Mouse (Mus musculus) forebrain, embryonic 16.5 days (tissue): ENCODE measurements around the gene Edc4. TPM values are rescaled to one million over a fixed set of nuclear protein-coding genes. Genes with fewer than 3 reads are reported as not detected.

Source experiments
- ATAC-seq: fragments of 200-750 bp; cut with Nextera tagmentation; 2 replicates; pipeline ENCODE4 v1.8.0; 2017; ENCODE audit warnings: mild to moderate bottlenecking, moderate library complexity
- H3K27ac ChIP-seq: fragments of 300-500 bp; sonication (generic); 2 replicates; pipeline ENCODE4 v1.5.1; 2014; ENCODE audit warnings: low read length, control low read depth
- H3K27me3 ChIP-seq: fragments of 300-500 bp; sonication (generic); replicated peaks from 2 replicates; pipeline ENCODE4 v1.6.1; 2014; ENCODE audit warnings: low read length; ENCODE audit not compliant: control insufficient read depth, insufficient read depth
- H3K36me3 ChIP-seq: fragments of 300-500 bp; sonication (generic); 2 replicates; pipeline ENCODE4 v1.6.1; 2014; ENCODE audit not compliant: control insufficient read depth, insufficient read depth
- H3K4me1 ChIP-seq: fragments of 300-500 bp; sonication (generic); replicated peaks from 2 replicates; pipeline ENCODE4 v1.6.1; 2014; ENCODE audit warnings: low read length; ENCODE audit not compliant: control insufficient read depth, insufficient read depth
- H3K4me2 ChIP-seq: fragments of 300-500 bp; sonication (generic); 2 replicates; pipeline ENCODE4 v1.6.1; 2014; ENCODE audit warnings: mild to moderate bottlenecking, low read length, control low read depth
- H3K4me3 ChIP-seq: fragments of 300-500 bp; sonication (generic); replicated peaks from 2 replicates; pipeline ENCODE4 v1.5.1; 2014; ENCODE audit warnings: mild to moderate bottlenecking, low read length, control low read depth
- H3K9ac ChIP-seq: fragments of 300-500 bp; sonication (generic); replicated peaks from 2 replicates; pipeline ENCODE4 v1.6.1; 2014; ENCODE audit warnings: low read depth, low read length, control low read depth
- H3K9me3 ChIP-seq: fragments of 300-500 bp; sonication (generic); 2 replicates; pipeline ENCODE4 v1.6.1; 2016; ENCODE audit warnings: low read length; ENCODE audit not compliant: control insufficient read depth
- WGBS: fragments of 180-500 bp; shearing (Covaris S2); extraction: QIAGEN DNeasy Blood & Tissue Kit; methylation state at CpG from one replicate; pipeline ENCODE4 v1.1.7; 2014; 5-methylcytosine and 5-hydroxymethylcytosine counted together
- polyA plus RNA-seq: library from polyadenylated mRNA; unstranded; fragments of >200 nt; fragmentation: Nextera tagmentation; extraction: Ambion mirVana; gene quantifications from 2 replicates; pipeline ENCODE4 v1.2.1, GENCODE M21; 2015

Edc4 gene
- polyA plus RNA-seq, 1 experiment from 2014 or later = 59.8 TPM

GRCm38 (mm10) chr8:105935105-105935504, 54.4 kb downstream of the Edc4 start:
- no peak overlapping the region for H3K9ac ChIP-seq
- 85% methylated on average over 6 of the region's 6 CpGs for WGBS
- H3K27me3 ChIP-seq = no peaks in the 10 kb centered on the region
- peaks cover 16% of the 10 kb centered on the region for H3K4me1 ChIP-seq
- no peak overlapping the region for H3K27ac ChIP-seq
- no peak overlapping the region for H3K4me3 ChIP-seq
- H3K36me3 ChIP-seq = no peaks in the 10 kb centered on the region
- H3K9me3 ChIP-seq = no peaks in the 10 kb centered on the region
- H3K4me2 ChIP-seq = no peak overlapping the region
- no peak for ATAC-seq

GRCm38 (mm10) chr8:105935863-105936603, 55.4 kb downstream of the Edc4 start:
- H3K4me3 ChIP-seq = peak overlapping the region; percentile 68
- no peak for ATAC-seq
- no peak overlapping the region for H3K27ac ChIP-seq
- H3K9me3 ChIP-seq = no peaks in the 10 kb centered on the region
- H3K4me1 ChIP-seq = peaks cover 11% of the 10 kb centered on the region
- H3K27me3 ChIP-seq = no peaks in the 10 kb centered on the region
- WGBS = 30% methylated on average over 7 of the region's 7 CpGs
- H3K4me2 ChIP-seq = peak overlapping the region; percentile 99
- H3K9ac ChIP-seq = peak overlapping the region; percentile 91
- H3K36me3 ChIP-seq = no peaks in the 10 kb centered on the region

- Histone ChIP-seq H3K27ac (peak overlapping the region; percentile 82), H3K27me3 (no peaks in the 10 kb centered on the region), H3K4me2 (peak overlapping the region; percentile 99), H3K9me3 (no peaks in the 10 kb centered on the region), H3K36me3 (no peaks in the 10 kb centered on the region), H3K4me1 (peaks cover 11% of the 10 kb centered on the region), H3K4me3 (peak overlapping the region; percentile 68), H3K9ac (peak overlapping the region; percentile 91)
- peak; percentile 85 for ATAC-seq
- WGBS = 0% methylated on average over 30 of the region's 30 CpGs
Observed at GRCm38 (mm10) chr8:105936866-105937475, 56.3 kb downstream of the Edc4 start.

- Histone ChIP-seq H3K4me2 (peak overlapping the region; percentile 99), H3K4me3 (peak overlapping the region; percentile 68), H3K4me1 (peaks cover 11% of the 10 kb centered on the region), H3K9me3 (no peaks in the 10 kb centered on the region), H3K27me3 (no peaks in the 10 kb centered on the region), H3K36me3 (no peaks in the 10 kb centered on the region), H3K9ac (peak overlapping the region; percentile 91), H3K27ac (peak overlapping the region; percentile 82)
- peak; percentile 24; the same call in 1 of the 2 replicates for ATAC-seq
- WGBS = under 1% methylated on average over 33 of the region's 33 CpGs
Observed at GRCm38 (mm10) chr8:105937496-105938305, 57.0 kb downstream of the Edc4 start.

GRCm38 (mm10) chr8:105938306-105938669, 57.6 kb downstream of the Edc4 start, which contains the start of gene Psmb10:
Gene Psmb10, minus strand, starts transcription at chr8:105938444.
- 38% methylated on average over 4 of the region's 4 CpGs for WGBS
- Histone ChIP-seq H3K4me3 (peak within 1 kb of the TSS; percentile 68), H3K9ac (peak within 1 kb of the TSS; percentile 91), H3K4me1 (peaks cover 11% of the 10 kb centered on the region), H3K4me2 (peak within 1 kb of the TSS; percentile 99), H3K27me3 (no peaks in the 10 kb centered on the region), H3K9me3 (no peaks in the 10 kb centered on the region), H3K27ac (peak within 1 kb of the TSS; percentile 82), H3K36me3 (no peaks in the 10 kb centered on the region)
- ATAC-seq = no peak

- no peak overlapping the region for H3K27ac ChIP-seq
- no peak overlapping the region for H3K9ac ChIP-seq
- 91% methylated on average over 11 of the region's 11 CpGs for WGBS
- no peak overlapping the region for H3K4me3 ChIP-seq
- no peaks in the 10 kb centered on the region for H3K9me3 ChIP-seq
- peaks cover 7% of the 10 kb centered on the region for H3K4me1 ChIP-seq
- no peaks in the 10 kb centered on the region for H3K36me3 ChIP-seq
- ATAC-seq = no peak
- no peaks in the 10 kb centered on the region for H3K27me3 ChIP-seq
- H3K4me2 ChIP-seq = no peak overlapping the region
Observed at GRCm38 (mm10) chr8:105942026-105942425, 61.3 kb downstream of the Edc4 start.

- Histone ChIP-seq H3K36me3 (no peaks in the 10 kb centered on the region), H3K4me2 (no peak overlapping the region), H3K9me3 (no peaks in the 10 kb centered on the region), H3K27ac (no peak overlapping the region), H3K9ac (no peak overlapping the region), H3K4me3 (no peak overlapping the region), H3K4me1 (peaks cover 7% of the 10 kb centered on the region), H3K27me3 (no peaks in the 10 kb centered on the region)
- WGBS = 92% methylated on average over 5 of the region's 5 CpGs
- ATAC-seq = no peak
Observed at GRCm38 (mm10) chr8:105942542-105942941, 61.9 kb downstream of the Edc4 start.

GRCm38 (mm10) chr8:105943321-105943739, 62.6 kb downstream of the Edc4 start, which contains the start of gene Lcat:
Gene Lcat, minus strand, starts transcription at chr8:105943382.
- WGBS = 35% methylated on average over 8 of the region's 8 CpGs
- no peak within 1 kb of the TSS for H3K27ac ChIP-seq
- no peak within 1 kb of the TSS for H3K4me3 ChIP-seq
- peaks cover under 1% of the 10 kb centered on the region for H3K4me1 ChIP-seq
- peak; percentile 54; the same call in 1 of the 2 replicates for ATAC-seq
- H3K36me3 ChIP-seq = no peaks in the 10 kb centered on the region
- no peak within 1 kb of the TSS for H3K4me2 ChIP-seq
- H3K27me3 ChIP-seq = no peaks in the 10 kb centered on the region
- no peak within 1 kb of the TSS for H3K9ac ChIP-seq
- H3K9me3 ChIP-seq = no peaks in the 10 kb centered on the region
